Mouse (Mus musculus) kidney, postnatal 14 days (tissue): Measurements from ENCODE around the gene Kctd6.
"Not testable (repeated sequence)": the region's sequence is repeated elsewhere in the genome, so short reads cannot be mapped to it uniquely, and the experiment has no call there.

Experiments
- DNase-seq: peaks from one replicate; pipeline ENCODE4 v3.0.0; 2022; ENCODE audit warnings: mixed read lengths

Gene Kctd6

DNA sequence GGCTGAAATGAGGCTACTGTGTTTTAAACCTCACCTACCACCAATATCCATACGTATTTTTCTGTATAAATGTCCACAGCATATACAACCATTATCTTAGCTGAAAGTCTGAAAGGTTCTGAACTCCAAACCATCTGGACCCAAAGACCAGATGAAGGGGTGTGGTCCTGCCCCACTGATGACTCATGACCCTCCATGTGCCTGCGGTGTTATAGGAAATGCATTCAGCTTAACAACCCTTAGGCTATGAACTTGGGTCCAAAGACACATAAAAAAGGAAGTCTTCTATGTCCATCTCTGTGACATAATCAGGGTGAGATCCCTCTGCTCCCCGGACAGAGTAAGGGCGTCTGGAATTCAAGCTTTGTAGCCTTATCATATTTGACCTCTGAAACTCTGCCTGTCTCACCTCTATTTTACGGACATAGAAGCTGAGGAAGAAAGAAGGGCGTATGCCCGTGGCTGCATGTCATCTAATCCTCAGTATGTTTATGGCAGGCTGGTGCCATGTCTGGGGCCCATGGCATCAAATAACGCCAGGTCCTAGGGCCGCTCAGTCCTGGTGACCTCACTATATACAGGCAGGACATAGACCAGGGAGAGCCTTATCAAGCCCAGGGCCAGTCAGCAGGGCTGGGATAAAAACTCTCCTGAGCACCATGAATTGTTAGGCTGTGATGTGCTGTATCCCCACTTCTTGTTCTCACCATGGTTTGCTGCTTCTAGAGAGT is 36.4 kb downstream of the Kctd6 start:
- no peak for DNase-seq

DNA sequence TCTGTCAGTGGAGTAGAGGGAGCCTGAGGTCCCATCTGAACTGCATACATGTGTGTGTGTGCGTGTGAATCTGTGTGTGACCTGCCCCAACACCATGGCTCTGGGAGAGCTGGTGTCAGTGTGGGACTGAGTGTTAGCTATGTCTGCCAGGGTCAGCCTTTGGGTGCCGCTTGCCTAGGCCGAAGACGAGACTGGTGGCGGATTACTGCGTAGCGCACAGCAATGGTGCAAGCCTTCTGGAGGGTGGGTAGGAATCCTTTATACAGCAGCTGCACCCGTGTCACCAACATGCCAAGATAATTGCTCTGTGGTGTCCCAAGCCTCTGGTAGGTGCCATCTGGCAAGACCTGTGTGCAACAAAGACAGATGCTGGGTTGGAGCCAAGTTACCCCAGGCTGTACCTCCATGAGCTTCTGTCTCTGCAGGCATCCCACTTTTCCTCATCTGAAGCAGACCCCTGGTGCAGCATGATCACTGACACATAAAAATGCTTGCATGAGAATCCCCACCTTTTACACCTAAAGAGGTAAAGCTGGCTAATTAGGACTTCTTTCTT is 37.5 kb downstream of the Kctd6 start:
- DNase-seq: no peak

- peak; percentile 80 for DNase-seq
Observed at GRCm38 (mm10) chr14:8255076-8255729, 41.3 kb downstream of the Kctd6 start.

- no peak for DNase-seq
Observed at GRCm38 (mm10) chr14:8256072-8256471, 42.1 kb downstream of the Kctd6 start.

DNA sequence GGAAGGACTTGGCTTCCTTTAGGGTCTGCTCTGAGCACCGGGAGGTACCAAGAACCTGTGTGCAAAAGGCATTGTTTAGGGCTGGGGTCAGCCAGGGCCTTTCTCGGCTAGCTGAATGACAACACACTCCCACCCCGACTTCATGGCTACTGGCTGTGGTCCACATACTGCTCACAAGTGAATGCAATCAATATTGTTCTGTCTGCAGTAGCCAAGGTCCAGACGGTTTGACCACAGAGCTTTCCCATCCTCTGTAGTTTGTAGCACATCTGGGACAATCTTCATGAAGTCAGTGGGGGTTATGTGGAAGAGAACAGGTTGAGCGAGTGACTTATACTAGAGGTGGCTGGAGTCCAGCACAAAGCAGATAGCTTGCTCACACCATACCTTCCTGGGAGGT is 42.9 kb downstream of the Kctd6 start:
- DNase-seq: no peak

- peak; percentile 31 for DNase-seq
Observed at GRCm38 (mm10) chr14:8257521-8258334, 43.8 kb downstream of the Kctd6 start.

- DNase-seq: peak; percentile 39
Observed at GRCm38 (mm10) chr14:8258335-8258627, 44.3 kb downstream of the Kctd6 start.

GRCm38 (mm10) chr14:8258752-8259151 is 44.8 kb downstream of the Kctd6 start:
- DNase-seq: peak; percentile 39

DNA sequence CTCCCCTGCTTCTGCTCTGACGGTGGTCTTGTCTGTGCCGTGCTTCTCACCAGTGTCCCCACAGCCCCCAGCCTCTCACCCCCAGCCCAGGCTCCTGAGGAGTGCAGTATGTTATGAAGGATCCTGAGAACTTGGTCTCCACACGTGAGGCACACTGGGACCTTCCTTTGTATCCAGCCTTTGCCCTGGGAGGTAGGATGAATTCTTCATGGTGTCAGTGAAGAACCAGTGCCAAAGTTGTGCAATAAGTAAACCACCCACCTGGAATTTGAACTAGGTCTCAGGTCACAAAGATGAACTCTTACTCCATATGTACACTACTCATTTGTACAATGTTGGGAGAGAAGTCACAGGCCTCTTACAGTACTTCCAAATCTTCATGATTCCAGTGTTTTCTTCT is 45.2 kb downstream of the Kctd6 start, which contains the start of gene Acox2:
Gene Acox2, minus strand, starts transcription at position 188 of the 400 bp plus-strand sequence.
- DNase-seq: peak; percentile 70

DNA sequence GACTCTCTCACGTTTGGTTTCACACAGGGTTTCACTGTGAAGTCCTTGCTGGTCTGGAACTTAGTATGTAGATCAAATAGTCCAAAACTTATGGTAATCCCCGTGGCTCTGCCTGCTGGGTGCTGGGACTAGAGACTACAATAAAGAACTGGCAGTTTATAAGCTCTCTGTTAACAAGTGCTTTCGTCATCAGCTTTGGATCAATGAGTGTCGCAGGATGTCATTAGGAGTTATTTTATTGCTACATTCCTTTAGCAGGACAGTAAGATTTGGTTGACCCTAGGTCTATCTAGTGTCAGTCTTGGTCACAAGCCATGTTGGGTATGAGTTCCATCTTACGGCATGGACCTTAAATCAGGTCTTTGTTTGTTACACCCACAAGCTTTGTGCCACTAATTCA is 46.3 kb downstream of the Kctd6 start:
- no peak for DNase-seq

DNA sequence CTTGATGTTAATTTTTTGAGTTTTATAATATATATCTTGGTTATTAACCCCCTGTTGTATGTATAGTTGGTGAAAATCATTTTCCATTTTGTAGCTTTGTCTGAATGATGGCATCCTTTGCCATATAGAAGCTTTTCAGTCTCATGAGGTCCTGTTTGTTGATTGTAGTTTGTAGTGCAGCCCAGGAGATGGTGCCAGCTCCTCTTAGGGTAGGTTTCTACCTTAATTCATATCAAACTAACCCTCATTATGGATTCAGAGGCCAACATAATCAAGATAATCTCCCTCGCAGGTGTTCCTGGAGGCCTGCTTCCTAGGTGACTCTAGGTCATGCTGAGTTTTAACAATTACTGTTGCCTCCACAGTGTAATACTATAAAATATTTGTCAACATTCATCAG is 48.3 kb downstream of the Kctd6 start:
- DNase-seq: peak; percentile 38

- no peak for DNase-seq
Observed at GRCm38 (mm10) chr14:8264378-8264777, 50.4 kb downstream of the Kctd6 start.

DNA sequence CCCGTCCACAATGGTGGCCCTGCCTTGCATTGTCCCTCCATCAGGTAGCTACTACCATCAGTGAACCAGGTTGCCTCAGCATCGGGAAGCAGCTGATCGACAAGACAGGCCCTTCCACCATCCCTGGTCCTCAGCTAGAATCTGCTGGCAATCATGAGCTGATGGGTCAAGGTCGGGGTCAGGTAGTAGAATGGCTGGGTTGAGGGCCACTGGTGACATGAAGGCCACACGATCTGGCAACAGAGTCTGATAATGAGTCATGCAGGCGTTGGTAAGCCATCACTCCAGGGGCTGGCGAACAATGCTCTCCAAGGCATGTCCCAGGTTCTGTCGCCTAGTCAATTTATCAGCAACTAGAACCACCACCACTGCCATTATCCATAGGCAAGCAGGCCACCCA is 57.3 kb downstream of the Kctd6 start:
- DNase-seq: not testable (repeated sequence)
